Mouse (Mus musculus): Measurements from ENCODE around the gene Bhlha15.

- TF ChIP-seq POLR2A (IDR thresholded peaks at IDR 0.05; ENCODE audit: insufficient read length, low read depth) (no peak), TCF3 (IDR thresholded peaks at IDR 0.05; ENCODE audit: insufficient read length, low read depth) (no peak), MYOG (IDR thresholded peaks at IDR 0.05; ENCODE audit: control insufficient read depth in 1 of 3, insufficient read depth in 1 of 3, insufficient read length in 2 of 3, low read depth in 2 of 3) (no peak)
Measured at GRCm38 (mm10) chr5:144151270-144151669, 38.8 kb upstream of the Bhlha15 start.

Data from myocyte (in vitro differentiated cells).